Mouse (Mus musculus) gastrocnemius, adult 2 months (tissue): ENCODE data around the gene Spryd4. TPM values are rescaled to one million over a fixed set of nuclear protein-coding genes. Genes with fewer than 3 reads are reported as not detected.
A peak's percentile ranks its signal among the peaks of the same experiment; 100 is the strongest.

Experiments used
- DNase-seq: peaks from one replicate; pipeline ENCODE4 v3.0.0; 2022
- H3K27ac ChIP-seq: fragments of 200-600 bp; 2 replicates; pipeline ENCODE4 v1.8.1; 2022; ENCODE audit warnings: mild to moderate bottlenecking
- H3K4me3 ChIP-seq: fragments of 200-600 bp; 2 replicates; pipeline ENCODE4 v1.8.1; 2022; ENCODE audit warnings: mild to moderate bottlenecking, moderate library complexity
- CTCF ChIP-seq: fragments of 200-600 bp; IDR thresholded peaks from 2 replicates; pipeline ENCODE4 v1.8.1; 2022; ENCODE audit warnings: antibody characterized with exemption, mild to moderate bottlenecking, moderate library complexity
- intact Hi-C: fragments of 180-260 bp; cut with DNase I; formaldehyde crosslinking; loops from one replicate; pipeline ENCODE4 v1.15.1; 2025
- total RNA-seq, 2 experiments: library from RNA; stranded (reverse); gene quantifications; 2 replicates each; pipeline ENCODE4 v1.2.3; 2021

Spryd4 gene
- total RNA-seq, 2 experiments from 2014 or later = 29.5 to 36.4 TPM

DNA sequence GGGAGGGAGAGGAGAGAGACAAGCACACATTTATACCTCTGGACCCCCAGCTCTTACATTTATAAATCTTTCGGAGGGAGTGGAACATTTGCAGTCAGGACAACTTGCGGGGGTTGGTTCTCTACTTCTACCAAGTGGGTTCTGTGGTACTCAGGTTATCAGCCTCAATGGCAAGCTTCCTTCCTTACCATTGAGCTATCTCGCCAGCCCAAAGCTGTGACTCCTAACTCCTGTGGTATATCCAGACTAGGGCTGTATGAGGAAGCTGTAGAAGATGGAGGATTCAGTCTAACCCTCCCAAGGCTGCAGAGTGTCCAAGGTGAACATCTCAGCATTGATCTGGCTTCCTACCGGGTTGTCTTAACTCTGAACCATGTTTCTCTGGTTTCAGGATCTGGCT, 27.5 kb upstream of the Spryd4 start:
- TF ChIP-seq CTCF = no peak
- H3K4me3 ChIP-seq = no peak overlapping the region
- intact Hi-C loops = no loop called here
- H3K27ac ChIP-seq = no peak overlapping the region
- DNase-seq = no peak

DNA sequence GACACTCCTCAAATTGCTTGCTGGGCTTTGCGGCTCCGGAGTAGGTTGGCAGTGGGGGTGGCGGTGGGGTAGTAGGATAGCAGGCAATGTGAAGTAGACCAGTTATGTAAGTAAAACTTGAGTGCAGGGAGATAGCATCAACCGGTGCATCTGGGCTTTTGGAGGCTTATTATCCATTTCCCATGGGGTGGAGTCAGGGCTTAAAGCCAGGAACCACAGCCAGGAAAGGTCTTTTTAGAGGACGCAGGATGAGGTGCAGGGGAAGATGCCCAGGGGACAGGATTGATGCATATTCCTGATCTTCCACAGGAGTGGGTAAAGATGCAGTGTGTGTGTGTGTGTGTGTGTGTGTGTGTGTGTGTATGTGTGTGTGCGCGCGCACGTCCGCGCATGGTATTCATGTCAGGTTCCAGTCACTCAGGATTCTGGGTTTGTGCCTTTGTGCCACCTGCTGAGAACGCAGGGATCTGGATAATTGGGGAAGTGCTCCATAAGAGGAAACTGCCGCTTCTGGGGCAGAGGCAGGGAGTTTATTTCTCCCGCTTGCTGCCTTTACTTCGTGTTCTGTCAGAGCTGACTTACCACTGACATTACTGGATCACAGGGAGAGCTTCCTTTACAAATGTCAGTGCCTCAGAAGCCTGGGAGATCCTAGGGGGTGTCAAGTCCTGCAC, 26.3 kb upstream of the Spryd4 start:
- intact Hi-C loops = no loop called here
- Histone ChIP-seq H3K4me3 (no peak overlapping the region), H3K27ac (peak overlapping the region; percentile 35; the same call in 1 of the 2 replicates)
- DNase-seq = peak; percentile 52
- TF ChIP-seq CTCF = no peak

DNA sequence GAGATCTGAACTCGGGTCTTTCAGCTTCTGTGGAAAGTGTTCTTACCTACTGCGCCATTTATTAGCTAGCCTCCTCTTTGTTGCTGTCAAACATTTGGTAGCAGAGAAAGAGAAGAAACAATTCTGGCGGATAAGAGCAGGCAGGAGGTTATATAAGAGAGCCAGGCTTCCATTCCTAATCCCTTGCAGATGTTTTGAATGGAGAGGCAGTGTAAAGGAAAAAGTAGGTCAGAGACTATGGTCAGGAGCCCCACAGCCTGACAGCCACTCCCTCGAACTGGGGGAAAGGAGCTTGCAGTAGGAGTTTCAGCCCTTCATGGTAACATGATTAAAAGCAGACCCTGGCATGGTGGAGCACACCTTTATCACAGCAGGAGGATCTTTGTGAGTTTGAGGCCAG, 24.7 kb upstream of the Spryd4 start:
- no peak overlapping the region; the same call in 1 of the 2 replicates for H3K27ac ChIP-seq
- no peak overlapping the region for H3K4me3 ChIP-seq
- DNase-seq = no peak
- TF ChIP-seq CTCF = no peak
- intact Hi-C loops = no loop called here

DNA sequence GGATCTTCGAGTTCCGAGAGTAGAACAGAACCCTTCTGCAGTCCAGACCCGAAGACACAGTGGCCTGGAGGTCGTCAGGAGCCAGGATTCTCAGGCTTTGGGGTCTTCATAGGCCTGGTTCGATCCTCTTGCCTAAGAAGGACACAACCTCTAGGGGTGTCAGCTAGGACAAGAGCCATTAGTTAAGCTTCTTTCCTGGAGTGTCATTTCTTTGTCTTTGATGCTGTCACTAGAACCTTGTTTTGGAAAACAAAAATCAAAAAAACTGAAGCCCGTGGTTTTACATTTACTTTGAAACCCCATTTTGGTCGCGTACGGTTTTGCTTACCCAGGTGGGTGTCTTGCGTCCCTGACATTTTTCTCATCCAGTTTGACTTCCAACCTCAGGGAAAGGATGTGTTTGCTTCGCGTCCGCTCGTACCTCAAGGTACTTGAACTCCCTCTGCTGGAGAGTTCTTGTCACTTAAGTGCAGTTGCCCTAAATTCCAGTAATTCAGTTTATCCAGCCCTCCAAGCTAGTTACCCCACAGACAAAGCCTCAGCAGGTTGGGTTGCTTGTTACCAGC, 20.9 kb upstream of the Spryd4 start:
- Histone ChIP-seq H3K4me3 (peak overlapping the region; percentile 82), H3K27ac (peak overlapping the region; percentile 95)
- peak; percentile 81 for TF ChIP-seq CTCF
- peak; percentile 42 for DNase-seq
- intact Hi-C loops = loop anchor here (2.0 to 5.0 kb wide), 2 partner anchors 20 to 40 kb away; partner anchors contain the start of gene Stat2

DNA sequence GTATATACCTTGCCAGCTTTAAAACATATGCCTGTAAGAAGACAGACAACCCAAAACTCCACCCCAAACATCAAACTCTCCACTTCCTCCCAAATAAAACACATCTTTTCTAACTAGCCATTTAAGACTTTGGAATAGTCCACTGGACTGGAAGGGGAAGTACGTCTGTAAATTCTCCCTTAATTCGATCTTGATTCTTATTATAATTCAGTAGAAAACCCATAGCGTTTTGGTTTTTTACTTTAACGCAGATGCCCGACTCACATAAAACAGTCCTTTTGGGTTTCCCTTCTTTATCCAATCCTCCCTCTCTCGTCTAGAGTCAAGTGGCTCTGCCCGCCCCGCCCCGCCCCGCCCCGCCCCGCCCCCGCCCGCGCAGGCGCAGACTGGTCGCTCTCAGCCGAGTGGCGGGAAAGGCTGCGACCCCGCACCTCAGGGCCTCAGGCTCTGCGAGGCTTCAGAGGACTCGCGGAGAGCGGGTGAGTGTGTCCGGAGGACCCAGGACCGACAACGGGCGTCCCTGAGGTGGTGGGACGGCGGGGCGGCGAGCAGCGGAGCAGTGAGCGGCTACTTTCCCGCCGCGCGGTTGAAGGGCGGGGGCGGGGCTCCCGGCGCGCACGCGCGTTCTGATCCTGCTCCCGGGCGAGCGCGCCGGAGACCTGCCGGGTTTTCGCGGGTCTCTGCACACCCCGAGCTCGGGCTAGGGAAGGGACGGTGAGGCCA, 20.3 kb upstream of the Spryd4 start, which contains the start of gene Timeless:
Gene Timeless (plus strand): TSS at position 369 of the 723 bp plus-strand sequence.
- Histone ChIP-seq H3K27ac (peak within 1 kb of the TSS; percentile 95), H3K4me3 (peak within 1 kb of the TSS; percentile 82)
- intact Hi-C loops = loop anchor here (2.0 to 5.0 kb wide), 2 partner anchors 19 to 40 kb away; partner anchors contain the start of gene Stat2
- TF ChIP-seq CTCF = no peak
- peak; percentile 92 for DNase-seq

DNA sequence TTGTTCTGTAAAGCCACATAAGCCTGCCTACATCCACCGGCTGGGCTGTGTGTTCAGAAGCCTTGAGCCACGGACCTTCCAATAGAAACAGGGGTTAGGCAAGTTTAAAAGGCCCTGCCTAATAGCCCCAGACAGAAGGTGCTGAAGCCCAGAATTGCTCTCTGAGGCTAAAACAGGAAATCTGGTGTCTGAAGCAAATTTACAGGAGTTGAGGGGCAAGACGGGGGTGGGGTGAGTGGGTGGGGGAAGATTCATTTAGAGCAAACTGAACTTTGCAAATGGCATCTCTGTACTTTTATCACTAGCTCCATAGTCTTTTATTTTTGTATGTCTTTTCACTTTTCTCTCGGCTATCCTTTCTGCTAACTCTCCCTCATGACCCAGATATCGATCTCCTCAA, 19.5 kb upstream of the Spryd4 start:
- intact Hi-C loops = loop anchor here (5.0 kb wide), 1 partner anchor 41 kb away; the partner anchor contains the start of gene Stat2
- peak overlapping the region; percentile 95 for H3K27ac ChIP-seq
- H3K4me3 ChIP-seq = peak overlapping the region; percentile 82
- TF ChIP-seq CTCF = no peak
- DNase-seq = no peak

DNA sequence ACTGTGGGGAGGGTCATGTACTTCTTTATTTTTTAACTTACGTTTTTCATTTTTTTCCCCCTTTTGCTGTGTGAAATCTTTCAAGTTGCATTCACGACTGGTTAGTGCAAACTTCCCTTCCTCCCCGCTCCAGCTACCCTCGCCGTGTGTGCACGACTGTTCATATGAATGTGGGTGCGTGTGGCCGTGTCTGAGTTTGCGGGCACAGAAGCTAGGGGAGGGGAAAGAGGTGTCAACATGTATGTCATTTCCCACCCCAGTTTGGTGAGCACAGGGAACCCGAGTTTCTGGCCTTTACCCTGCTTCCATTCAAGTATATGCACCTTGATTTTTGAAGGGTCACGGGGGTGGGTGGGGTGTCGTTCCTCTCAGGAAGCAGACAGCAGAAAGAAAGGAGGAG, 19.0 kb upstream of the Spryd4 start:
- intact Hi-C loops = loop anchor here (5.0 kb wide), 1 partner anchor 42 kb away; the partner anchor contains the start of gene Stat2
- DNase-seq = no peak
- Histone ChIP-seq H3K27ac (no peak overlapping the region), H3K4me3 (no peak overlapping the region)
- TF ChIP-seq CTCF = no peak

DNA sequence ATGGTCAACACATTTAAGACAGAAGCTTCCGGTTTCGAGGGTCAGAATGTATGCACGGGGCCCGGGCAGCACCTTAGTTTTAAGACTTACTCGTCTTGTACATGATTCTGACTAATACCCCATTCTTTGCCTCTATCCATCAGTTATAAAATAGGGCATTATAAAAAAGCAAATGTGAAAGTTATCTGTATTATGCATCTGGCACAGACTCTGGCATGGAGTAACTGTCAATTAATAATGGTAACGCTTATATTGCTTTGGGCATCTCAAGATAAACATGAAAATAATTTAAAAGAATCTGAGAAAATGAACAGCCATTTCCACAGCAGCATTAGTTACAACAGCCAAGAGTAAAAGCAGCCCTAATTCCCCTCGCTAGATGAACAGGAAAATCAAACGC, 16.4 kb upstream of the Spryd4 start:
- H3K4me3 ChIP-seq = no peak overlapping the region
- no peak for TF ChIP-seq CTCF
- DNase-seq = no peak
- intact Hi-C loops = no loop called here
- no peak overlapping the region for H3K27ac ChIP-seq

DNA sequence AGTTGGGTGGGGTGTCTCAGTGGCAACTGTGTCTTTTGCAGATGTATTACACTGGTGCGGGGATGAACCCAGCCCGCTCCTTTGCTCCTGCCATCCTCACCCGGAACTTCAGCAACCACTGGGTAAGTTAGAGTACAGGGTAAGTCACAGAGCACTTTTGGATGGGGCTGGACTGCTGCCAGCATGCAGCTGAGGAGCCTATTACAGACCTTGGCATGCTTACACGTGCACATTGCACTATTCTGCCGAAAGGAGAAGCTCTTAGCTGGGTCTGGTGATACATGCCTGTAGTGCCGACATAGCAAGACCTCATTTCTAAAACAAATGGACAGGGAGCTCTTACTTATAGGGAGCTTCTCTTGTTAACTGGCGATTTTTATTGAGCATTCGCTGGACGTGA, 16.0 kb upstream of the Spryd4 start:
- Histone ChIP-seq H3K27ac (no peak overlapping the region), H3K4me3 (no peak overlapping the region)
- no peak for TF ChIP-seq CTCF
- DNase-seq = no peak
- intact Hi-C loops = no loop called here

DNA sequence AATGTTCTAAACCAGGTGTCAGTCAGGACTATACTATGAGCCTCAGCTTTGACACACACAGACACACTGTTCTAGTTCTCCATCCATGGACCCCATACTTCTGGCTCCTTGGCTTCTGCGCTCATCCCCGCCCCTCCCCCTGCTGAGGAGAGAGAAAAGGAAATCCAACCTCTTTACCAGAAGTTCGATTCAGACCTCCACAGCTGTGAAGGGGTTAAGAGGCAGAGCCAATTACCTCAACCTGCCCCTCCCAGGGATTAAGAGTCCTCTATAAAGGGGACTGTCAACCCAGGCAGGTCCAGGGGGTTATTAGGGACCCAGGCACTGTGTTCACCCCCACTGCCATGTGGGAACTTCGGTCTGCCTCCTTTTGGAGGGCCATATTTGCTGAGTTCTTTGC, 13.9 kb upstream of the Spryd4 start, which contains the start of gene Mip:
Gene Mip (plus strand): TSS at position 301 of the 400 bp plus-strand sequence.
- intact Hi-C loops = no loop called here
- no peak for DNase-seq
- no peak for TF ChIP-seq CTCF

DNA sequence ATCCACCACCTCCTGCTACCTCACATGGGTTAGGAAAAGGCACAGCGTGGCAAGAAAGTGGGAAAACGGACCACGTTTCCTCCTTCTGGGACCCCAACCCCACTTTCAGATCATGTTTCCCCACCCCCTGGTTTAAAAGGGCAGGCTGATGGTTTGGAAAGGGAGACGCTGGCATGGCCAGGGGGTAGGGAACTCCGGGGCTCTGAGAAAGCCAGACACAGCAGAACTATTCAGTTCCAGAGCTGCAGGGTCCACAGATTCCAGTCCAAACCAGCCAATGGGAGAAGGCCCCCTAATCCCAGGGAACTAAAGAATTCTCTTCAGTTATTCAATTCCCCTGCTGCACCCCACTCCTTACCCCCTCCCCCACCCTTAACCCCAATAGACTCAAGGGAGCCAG, 13.5 kb upstream of the Spryd4 start:
- Histone ChIP-seq H3K27ac (no peak overlapping the region), H3K4me3 (no peak overlapping the region)
- intact Hi-C loops = no loop called here
- TF ChIP-seq CTCF = no peak
- DNase-seq = no peak

More for the DNA sequence above, 13.9 kb upstream of the Spryd4 start, which contains the start of gene Mip:
- no peak within 1 kb of the TSS for H3K27ac ChIP-seq
- no peak within 1 kb of the TSS for H3K4me3 ChIP-seq

DNA sequence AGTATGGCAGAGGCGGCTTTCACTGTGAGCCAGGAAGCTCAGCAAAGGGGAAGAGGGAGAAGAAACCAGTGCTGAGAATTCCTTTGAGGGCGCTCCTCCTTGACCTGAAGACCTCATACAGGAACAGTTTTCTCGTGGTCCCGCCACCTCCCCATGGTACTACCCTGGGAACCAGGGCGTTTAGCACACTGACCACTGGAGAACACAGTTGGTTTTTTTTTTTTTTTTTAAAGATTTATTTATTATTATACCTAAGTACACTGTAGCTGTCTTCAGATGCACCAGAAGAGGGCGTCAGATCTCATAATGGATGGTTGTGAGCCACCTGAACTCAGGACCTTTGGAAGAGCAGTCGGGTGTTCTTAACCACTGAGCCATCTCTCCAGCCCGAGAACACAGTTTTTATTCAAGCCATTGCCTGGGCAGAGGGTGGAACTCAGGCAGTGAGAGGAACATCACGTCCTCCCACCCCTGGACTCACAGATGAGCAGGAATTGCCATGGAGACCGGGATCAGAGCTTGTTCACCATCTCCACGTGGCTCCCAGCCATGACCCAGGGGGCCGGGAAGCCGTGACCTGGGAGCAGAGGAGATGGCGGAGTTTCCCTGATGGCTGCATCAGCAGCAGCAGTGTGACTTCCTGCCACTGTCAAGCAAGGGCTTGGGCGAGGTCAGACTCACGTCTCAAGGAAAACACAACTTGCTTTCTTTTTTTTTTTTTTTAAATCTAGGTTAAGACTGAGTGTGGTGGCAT, 10.1 kb upstream of the Spryd4 start:
- H3K4me3 ChIP-seq = no peak overlapping the region
- H3K27ac ChIP-seq = no peak overlapping the region
- no peak for DNase-seq
- intact Hi-C loops = no loop called here
- TF ChIP-seq CTCF = peak; percentile 24; the same call in 1 of the 2 replicates
